Mouse (Mus musculus) E14TG2a.4 (cell line): ENCODE data around the gene Slc25a39.
"Not testable (repeated sequence)": the region's sequence is repeated elsewhere in the genome, so short reads cannot be mapped to it uniquely, and the experiment has no call there.

Experiments
- H3K27me3 ChIP-seq: 2 replicates; pipeline ENCODE4 v1.6.1; 2014; ENCODE audit warnings: low read length, control low read depth; ENCODE audit not compliant: insufficient read depth
- H3K36me3 ChIP-seq: 2 replicates; pipeline ENCODE4 v1.6.1; 2014; ENCODE audit warnings: low read length, control low read depth; ENCODE audit not compliant: insufficient read depth
- H3K4me1 ChIP-seq: replicated peaks from 2 replicates; pipeline ENCODE4 v1.6.1; 2014; ENCODE audit warnings: low read depth, low read length, control low read depth
- H3K4me3 ChIP-seq: replicated peaks from 2 replicates; pipeline ENCODE4 v1.5.1; 2014; ENCODE audit warnings: mild to moderate bottlenecking, low read length
- H3K9me3 ChIP-seq: 2 replicates; pipeline ENCODE4 v1.6.1; 2014; ENCODE audit warnings: low read length, control low read depth
- CTCF ChIP-seq: conservative IDR thresholded peaks from 2 replicates; pipeline ENCODE4 v1.5.1; 2014; ENCODE audit warnings: low read length
- NANOG ChIP-seq: IDR thresholded peaks from 2 replicates; pipeline ENCODE4 v1.6.1; 2014; ENCODE audit warnings: borderline replicate concordance, low read length, mixed read lengths
- POU5F1 ChIP-seq: IDR thresholded peaks from 2 replicates; pipeline ENCODE4 v1.6.1; 2014; ENCODE audit warnings: low read length, borderline replicate concordance

Gene Slc25a39

GRCm38 (mm10) chr11:102411061-102411460, 3.3 kb upstream of the Slc25a39 start:
- H3K4me1 ChIP-seq = peaks cover 50% of the 10 kb centered on the region
- H3K9me3 ChIP-seq = no peaks in the 10 kb centered on the region
- H3K27me3 ChIP-seq = 0 out of 2 replicates have a peak, but pooled peaks cover 2% of the 10 kb centered on the region
- TF ChIP-seq POU5F1 (no peak), NANOG (no peak), CTCF (no peak)
- no peak overlapping the region for H3K4me3 ChIP-seq
- peaks cover 5% of the 10 kb centered on the region for H3K36me3 ChIP-seq

DNA sequence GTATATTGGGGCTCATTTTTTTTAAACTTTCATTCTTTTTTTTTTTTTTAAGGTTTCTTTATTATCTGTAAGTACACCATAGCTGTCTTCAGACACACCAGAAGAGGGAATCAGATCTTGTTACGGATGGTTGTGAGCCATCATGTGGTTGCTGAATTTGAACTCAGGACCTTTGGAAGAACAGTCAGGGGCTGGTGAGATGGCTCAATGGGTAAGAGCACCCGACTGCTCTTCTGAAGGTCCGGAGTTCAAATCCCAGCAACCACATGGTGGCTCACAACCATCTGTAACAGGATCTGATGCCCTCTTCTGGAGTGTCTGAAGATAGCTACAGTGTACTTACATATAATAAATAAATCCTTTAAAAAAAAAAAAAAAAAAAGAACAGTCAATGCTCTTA, 2.6 kb upstream of the Slc25a39 start:
- H3K36me3 ChIP-seq = peaks cover 12% of the 10 kb centered on the region
- not testable (repeated sequence) for H3K9me3 ChIP-seq, H3K4me3 ChIP-seq, H3K27me3 ChIP-seq
- H3K4me1 ChIP-seq = peaks cover 50% of the 10 kb centered on the region

GRCm38 (mm10) chr11:102409795-102410330, 2.1 kb upstream of the Slc25a39 start:
- Histone ChIP-seq H3K36me3 (peaks cover 17% of the 10 kb centered on the region), H3K9me3 (no peaks in the 10 kb centered on the region), H3K27me3 (0 out of 2 replicates have a peak, but pooled peaks cover 2% of the 10 kb centered on the region), H3K4me1 (peaks cover 50% of the 10 kb centered on the region), H3K4me3 (no peak overlapping the region)
- TF ChIP-seq CTCF (no peak), NANOG (no peak), POU5F1 (no peak)

- H3K36me3 ChIP-seq = peaks cover 24% of the 10 kb centered on the region
- peaks cover 50% of the 10 kb centered on the region for H3K4me1 ChIP-seq
- H3K9me3 ChIP-seq = no peaks in the 10 kb centered on the region
- peak overlapping the region; percentile 69 for H3K4me3 ChIP-seq
- TF ChIP-seq NANOG (no peak), CTCF (no peak), POU5F1 (no peak)
- 0 out of 2 replicates have a peak, but pooled peaks cover 2% of the 10 kb centered on the region for H3K27me3 ChIP-seq
Measured at GRCm38 (mm10) chr11:102408888-102409794, 1.4 kb upstream of the Slc25a39 start.

GRCm38 (mm10) chr11:102408344-102408876, 664 bp upstream of the Slc25a39 start:
- peak overlapping the region; percentile 97 for H3K4me3 ChIP-seq
- H3K36me3 ChIP-seq = peaks cover 31% of the 10 kb centered on the region
- TF ChIP-seq CTCF = no peak
- 0 out of 2 replicates have a peak, but pooled peaks cover 2% of the 10 kb centered on the region for H3K27me3 ChIP-seq
- H3K9me3 ChIP-seq = no peaks in the 10 kb centered on the region
- peaks cover 58% of the 10 kb centered on the region for H3K4me1 ChIP-seq

GRCm38 (mm10) chr11:102406900-102407833, 579 bp downstream of the Slc25a39 start:
- peaks cover 43% of the 10 kb centered on the region for H3K36me3 ChIP-seq
- peak overlapping the region; percentile 97 for H3K4me3 ChIP-seq
- peaks cover 69% of the 10 kb centered on the region for H3K4me1 ChIP-seq
- no peaks in the 10 kb centered on the region for H3K9me3 ChIP-seq
- TF ChIP-seq POU5F1 (no peak), CTCF (no peak), NANOG (no peak)
- H3K27me3 ChIP-seq = no peaks in the 10 kb centered on the region

DNA sequence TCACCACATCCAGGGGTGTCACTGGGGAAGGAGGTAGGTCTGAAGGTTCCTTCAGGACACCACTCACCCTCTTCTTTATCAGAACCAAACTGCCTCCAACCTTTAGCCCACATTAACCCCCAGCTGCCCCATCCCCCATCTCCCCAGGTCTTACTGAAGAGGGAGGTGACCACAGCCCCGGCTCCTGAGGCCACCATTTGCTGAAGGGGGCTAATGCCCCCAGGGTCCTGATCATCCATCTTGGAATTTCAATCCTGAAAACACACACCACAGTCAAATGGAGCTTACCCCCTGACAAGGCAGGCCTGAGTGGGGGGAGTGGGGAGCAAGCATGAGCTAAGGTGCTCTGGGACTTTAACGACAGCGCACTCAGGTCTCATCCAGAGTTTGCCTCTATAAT, 1.3 kb downstream of the Slc25a39 start:
- peaks cover 51% of the 10 kb centered on the region for H3K36me3 ChIP-seq
- TF ChIP-seq CTCF (no peak), NANOG (no peak), POU5F1 (no peak)
- peaks cover 69% of the 10 kb centered on the region for H3K4me1 ChIP-seq
- H3K4me3 ChIP-seq = peak overlapping the region; percentile 97
- no peaks in the 10 kb centered on the region for H3K27me3 ChIP-seq
- no peaks in the 10 kb centered on the region for H3K9me3 ChIP-seq
